Mouse (Mus musculus): ENCODE measurements around the gene Aagab. TPM values are rescaled to one million over a fixed set of nuclear protein-coding genes. Genes with fewer than 3 reads are reported as not detected.
A peak's percentile ranks its signal among the peaks of the same experiment; 100 is the strongest.

Gene Aagab
- polyA plus RNA-seq, 1 experiment from 2014 or later = 55.4 TPM

GRCm38 (mm10) chr9:63645084-63645483 is 42.6 kb downstream of the Aagab start:
- DNase-seq (ENCODE audit: low spot score) = no peak
- Histone ChIP-seq H3K4me3 (ENCODE audit: low read depth, low read length) (no peak overlapping the region), H3K4me2 (replicated peaks; ENCODE audit: low read depth, low read length) (no peak overlapping the region), H3K27me3 (ENCODE audit: control insufficient read depth, insufficient read depth, low read length) (no peaks in the 10 kb centered on the region), H3K9ac (ENCODE audit: low read depth, low read length) (no peak overlapping the region), H3K4me1 (replicated peaks; ENCODE audit: control insufficient read depth, insufficient read depth, low read length) (no peaks in the 10 kb centered on the region), H3K36me3 (ENCODE audit: control insufficient read depth, insufficient read depth, low read length) (0 out of 2 replicates have a peak, but pooled peaks cover 3% of the 10 kb centered on the region), H3K9me3 (ENCODE audit: control insufficient read depth, low read length) (no peaks in the 10 kb centered on the region), H3K27ac (ENCODE audit: low read depth, low read length) (no peak overlapping the region)
- 81% methylated on average over 8 of the region's 8 CpGs for WGBS
- ATAC-seq (ENCODE audit: low FRiP score) = no peak

GRCm38 (mm10) chr9:63647581-63648519 is 45.4 kb downstream of the Aagab start:
- no peak overlapping the region for H3K9ac ChIP-seq (ENCODE audit: low read depth, low read length)
- 0 out of 2 replicates have a peak, but pooled peaks cover 3% of the 10 kb centered on the region for H3K36me3 ChIP-seq (ENCODE audit: control insufficient read depth, insufficient read depth, low read length)
- no peak for ATAC-seq (ENCODE audit: low FRiP score)
- no peak overlapping the region for H3K27ac ChIP-seq (ENCODE audit: low read depth, low read length)
- H3K4me1 ChIP-seq (replicated peaks; ENCODE audit: control insufficient read depth, insufficient read depth, low read length) = no peaks in the 10 kb centered on the region
- WGBS = 85% methylated on average over 9 of the region's 9 CpGs
- H3K27me3 ChIP-seq (ENCODE audit: control insufficient read depth, insufficient read depth, low read length) = no peaks in the 10 kb centered on the region
- H3K4me3 ChIP-seq (ENCODE audit: low read depth, low read length) = no peak overlapping the region
- H3K4me2 ChIP-seq (replicated peaks; ENCODE audit: low read depth, low read length) = no peak overlapping the region
- DNase-seq (ENCODE audit: low spot score) = no peak
- no peaks in the 10 kb centered on the region for H3K9me3 ChIP-seq (ENCODE audit: control insufficient read depth, low read length)

GRCm38 (mm10) chr9:63648520-63648918 is 46.1 kb downstream of the Aagab start:
- Histone ChIP-seq H3K36me3 (ENCODE audit: control insufficient read depth, insufficient read depth, low read length) (0 out of 2 replicates have a peak, but pooled peaks cover 3% of the 10 kb centered on the region), H3K4me3 (ENCODE audit: low read depth, low read length) (no peak overlapping the region), H3K4me2 (replicated peaks; ENCODE audit: low read depth, low read length) (no peak overlapping the region), H3K9ac (ENCODE audit: low read depth, low read length) (no peak overlapping the region), H3K27ac (ENCODE audit: low read depth, low read length) (no peak overlapping the region), H3K27me3 (ENCODE audit: control insufficient read depth, insufficient read depth, low read length) (no peaks in the 10 kb centered on the region), H3K9me3 (ENCODE audit: control insufficient read depth, low read length) (no peaks in the 10 kb centered on the region), H3K4me1 (replicated peaks; ENCODE audit: control insufficient read depth, insufficient read depth, low read length) (no peaks in the 10 kb centered on the region)
- 89% methylated on average over 9 of the region's 9 CpGs for WGBS
- DNase-seq (ENCODE audit: low spot score) (no peak), ATAC-seq (ENCODE audit: low FRiP score) (no peak)

- H3K4me1 ChIP-seq (replicated peaks; ENCODE audit: control insufficient read depth, insufficient read depth, low read length) = no peaks in the 10 kb centered on the region
- WGBS = 90% methylated on average over 8 of the region's 8 CpGs
- ATAC-seq (ENCODE audit: low FRiP score) (no peak), DNase-seq (ENCODE audit: low spot score) (peak; percentile 31)
- no peak overlapping the region for H3K27ac ChIP-seq (ENCODE audit: low read depth, low read length)
- H3K9me3 ChIP-seq (ENCODE audit: control insufficient read depth, low read length) = no peaks in the 10 kb centered on the region
- H3K4me2 ChIP-seq (replicated peaks; ENCODE audit: low read depth, low read length) = no peak overlapping the region
- no peak overlapping the region for H3K9ac ChIP-seq (ENCODE audit: low read depth, low read length)
- H3K4me3 ChIP-seq (ENCODE audit: low read depth, low read length) = no peak overlapping the region
- H3K27me3 ChIP-seq (ENCODE audit: control insufficient read depth, insufficient read depth, low read length) = no peaks in the 10 kb centered on the region
- H3K36me3 ChIP-seq (ENCODE audit: control insufficient read depth, insufficient read depth, low read length) = 0 out of 2 replicates have a peak, but pooled peaks cover 3% of the 10 kb centered on the region
These were observed 47.5 kb downstream of the Aagab start for GRCm38 (mm10) chr9:63649841-63650545.

- no peak overlapping the region for H3K27ac ChIP-seq (ENCODE audit: low read depth, low read length)
- ATAC-seq (ENCODE audit: low FRiP score) = no peak
- 0 out of 2 replicates have a peak, but pooled peaks cover 3% of the 10 kb centered on the region for H3K36me3 ChIP-seq (ENCODE audit: control insufficient read depth, insufficient read depth, low read length)
- no peaks in the 10 kb centered on the region for H3K4me1 ChIP-seq (replicated peaks; ENCODE audit: control insufficient read depth, insufficient read depth, low read length)
- no peaks in the 10 kb centered on the region for H3K27me3 ChIP-seq (ENCODE audit: control insufficient read depth, insufficient read depth, low read length)
- 91% methylated on average over 14 of the region's 14 CpGs for WGBS
- no peak for DNase-seq (ENCODE audit: low spot score)
- no peak overlapping the region for H3K9ac ChIP-seq (ENCODE audit: low read depth, low read length)
- H3K9me3 ChIP-seq (ENCODE audit: control insufficient read depth, low read length) = no peaks in the 10 kb centered on the region
- H3K4me2 ChIP-seq (replicated peaks; ENCODE audit: low read depth, low read length) = no peak overlapping the region
- no peak overlapping the region for H3K4me3 ChIP-seq (ENCODE audit: low read depth, low read length)
These were observed 48.4 kb downstream of the Aagab start for GRCm38 (mm10) chr9:63650905-63651304.

GRCm38 (mm10) chr9:63651594-63651993 is 49.1 kb downstream of the Aagab start:
- Histone ChIP-seq H3K36me3 (ENCODE audit: control insufficient read depth, insufficient read depth, low read length) (0 out of 2 replicates have a peak, but pooled peaks cover 3% of the 10 kb centered on the region), H3K4me2 (replicated peaks; ENCODE audit: low read depth, low read length) (no peak overlapping the region), H3K27ac (ENCODE audit: low read depth, low read length) (no peak overlapping the region), H3K27me3 (ENCODE audit: control insufficient read depth, insufficient read depth, low read length) (no peaks in the 10 kb centered on the region), H3K9ac (ENCODE audit: low read depth, low read length) (no peak overlapping the region), H3K4me3 (ENCODE audit: low read depth, low read length) (no peak overlapping the region), H3K9me3 (ENCODE audit: control insufficient read depth, low read length) (no peaks in the 10 kb centered on the region), H3K4me1 (replicated peaks; ENCODE audit: control insufficient read depth, insufficient read depth, low read length) (no peaks in the 10 kb centered on the region)
- WGBS = 82% methylated on average over 11 of the region's 11 CpGs
- ATAC-seq (ENCODE audit: low FRiP score) (no peak), DNase-seq (ENCODE audit: low spot score) (no peak)

GRCm38 (mm10) chr9:63653666-63654065 is 51.2 kb downstream of the Aagab start:
- DNase-seq (ENCODE audit: low spot score) (peak; percentile 45), ATAC-seq (ENCODE audit: low FRiP score) (no peak)
- H3K27ac ChIP-seq (ENCODE audit: low read depth, low read length) = peak overlapping the region; percentile 51
- no peak overlapping the region for H3K4me2 ChIP-seq (replicated peaks; ENCODE audit: low read depth, low read length)
- H3K36me3 ChIP-seq (ENCODE audit: control insufficient read depth, insufficient read depth, low read length) = no peaks in the 10 kb centered on the region
- no peaks in the 10 kb centered on the region for H3K27me3 ChIP-seq (ENCODE audit: control insufficient read depth, insufficient read depth, low read length)
- no peak overlapping the region for H3K9ac ChIP-seq (ENCODE audit: low read depth, low read length)
- no peaks in the 10 kb centered on the region for H3K9me3 ChIP-seq (ENCODE audit: control insufficient read depth, low read length)
- 21% methylated on average over 7 of the region's 7 CpGs for WGBS
- H3K4me1 ChIP-seq (replicated peaks; ENCODE audit: control insufficient read depth, insufficient read depth, low read length) = no peaks in the 10 kb centered on the region
- no peak overlapping the region for H3K4me3 ChIP-seq (ENCODE audit: low read depth, low read length)

- H3K27me3 ChIP-seq (ENCODE audit: control insufficient read depth, insufficient read depth, low read length) = no peaks in the 10 kb centered on the region
- WGBS = 92% methylated on average over 8 of the region's 8 CpGs
- H3K27ac ChIP-seq (ENCODE audit: low read depth, low read length) = no peak overlapping the region
- no peak overlapping the region for H3K4me2 ChIP-seq (replicated peaks; ENCODE audit: low read depth, low read length)
- H3K4me1 ChIP-seq (replicated peaks; ENCODE audit: control insufficient read depth, insufficient read depth, low read length) = no peaks in the 10 kb centered on the region
- H3K9me3 ChIP-seq (ENCODE audit: control insufficient read depth, low read length) = no peaks in the 10 kb centered on the region
- no peaks in the 10 kb centered on the region for H3K36me3 ChIP-seq (ENCODE audit: control insufficient read depth, insufficient read depth, low read length)
- no peak overlapping the region for H3K9ac ChIP-seq (ENCODE audit: low read depth, low read length)
- ATAC-seq (ENCODE audit: low FRiP score) (no peak), DNase-seq (ENCODE audit: low spot score) (no peak)
- H3K4me3 ChIP-seq (ENCODE audit: low read depth, low read length) = no peak overlapping the region
These were observed 52.1 kb downstream of the Aagab start for GRCm38 (mm10) chr9:63654575-63654974.

All from hindbrain, embryonic 11.5 days (tissue).